Mouse (Mus musculus) limb, embryonic 14.5 days (tissue): ENCODE measurements around the gene Vps53. TPM values are rescaled to one million over a fixed set of nuclear protein-coding genes. Genes with fewer than 3 reads are reported as not detected.

Experiments
- ATAC-seq: fragments of 200-750 bp; cut with Nextera tagmentation; 2 replicates; pipeline ENCODE4 v1.8.0; 2017; ENCODE audit warnings: low read depth, moderate number of reproducible peaks, moderate TSS enrichment; ENCODE audit not compliant: low FRiP score
- DNase-seq: peaks from one replicate; pipeline ENCODE4 v3.0.0-alpha.2; 2015; ENCODE audit warnings: low spot score
- H3K27ac ChIP-seq: fragments of 300-500 bp; sonication (generic); replicated peaks from 2 replicates; pipeline ENCODE4 v1.5.1; 2014; ENCODE audit warnings: low read depth, mild to moderate bottlenecking, low read length, moderate library complexity, mixed read lengths
- H3K27me3 ChIP-seq: fragments of 300-500 bp; sonication (generic); 2 replicates; pipeline ENCODE4 v1.6.1; 2014; ENCODE audit warnings: low read length, mixed read lengths; ENCODE audit not compliant: control insufficient read depth, insufficient read depth
- H3K36me3 ChIP-seq: fragments of 300-500 bp; sonication (generic); 2 replicates; pipeline ENCODE4 v1.6.1; 2014; ENCODE audit warnings: mild to moderate bottlenecking, low read length, moderate library complexity, mixed read lengths; ENCODE audit not compliant: control insufficient read depth, insufficient read depth
- H3K4me1 ChIP-seq: fragments of 300-500 bp; sonication (generic); 2 replicates; pipeline ENCODE4 v1.6.1; 2014; ENCODE audit warnings: antibody characterized with exemption, low read length, mixed read lengths; ENCODE audit not compliant: control insufficient read depth, insufficient read depth
- H3K4me2 ChIP-seq: fragments of 300-500 bp; sonication (generic); replicated peaks from 2 replicates; pipeline ENCODE4 v1.6.1; 2014; ENCODE audit warnings: low read depth, mild to moderate bottlenecking, low read length, moderate library complexity; ENCODE audit not compliant: severe bottlenecking
- H3K4me3 ChIP-seq: fragments of 300-500 bp; sonication (generic); replicated peaks from 2 replicates; pipeline ENCODE4 v1.5.1; 2014; ENCODE audit warnings: low read length
- H3K9ac ChIP-seq: fragments of 300-500 bp; sonication (generic); 2 replicates; pipeline ENCODE4 v1.6.1; 2014; ENCODE audit warnings: mild to moderate bottlenecking, low read depth, low read length, moderate library complexity; ENCODE audit not compliant: severe bottlenecking
- H3K9me3 ChIP-seq: fragments of 300-500 bp; sonication (generic); 2 replicates; pipeline ENCODE4 v1.6.1; 2016; ENCODE audit warnings: low read length; ENCODE audit not compliant: control insufficient read depth
- POLR2A ChIP-seq: fragments of 200-500 bp; IDR thresholded peaks from 2 replicates; pipeline ENCODE4 v1.8.0; 2012; ENCODE audit warnings: inconsistent platforms, mild to moderate bottlenecking, moderate library complexity, borderline replicate concordance; ENCODE audit not compliant: insufficient read depth, insufficient read length; ENCODE audit errors: extremely low read depth
- WGBS: fragments of 180-500 bp; shearing (Covaris S2); extraction: QIAGEN DNeasy Blood & Tissue Kit; methylation state at CpG from one replicate; pipeline ENCODE4 v1.1.7; 2014; 5-methylcytosine and 5-hydroxymethylcytosine counted together
- polyA plus RNA-seq, 2 experiments: library from polyadenylated mRNA; depleted of rRNA in 1 of 2; stranded (reverse) in 1 of 2; unstranded in 1 of 2; fragments of >200 nt; fragmentation: Nextera tagmentation in 1 of 2; extraction: Ambion mirVana in 1 of 2; gene quantifications; 2 replicates each; pipeline versions ENCODE4 v1.2.1 to v1.2.3; 2012 to 2014

The Vps53 gene
- polyA plus RNA-seq, 2 experiments = 29.6 to 37.3 TPM

DNA sequence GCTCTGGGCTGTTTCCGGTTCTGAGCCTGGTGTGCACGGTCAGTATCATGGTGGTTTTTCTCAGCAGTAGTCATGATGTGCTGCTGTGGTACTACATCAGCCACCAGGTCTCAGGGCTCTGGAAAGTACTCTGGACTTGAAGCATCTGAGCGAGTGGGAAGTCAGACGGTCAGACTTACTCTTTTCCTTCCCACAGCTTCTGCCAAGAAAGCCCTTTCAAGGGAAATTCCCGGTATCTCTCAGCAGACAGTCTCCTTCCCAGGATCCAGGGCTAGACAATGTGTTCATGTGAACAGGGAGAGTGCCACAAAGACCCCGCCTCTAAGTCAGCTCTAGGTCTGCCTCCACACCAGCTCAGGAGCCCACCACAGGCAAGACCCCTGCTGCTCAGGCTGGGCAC is 134.1 kb downstream of the Vps53 start:
- ATAC-seq (no peak), DNase-seq (no peak)
- Histone ChIP-seq H3K4me1 (peaks cover 11% of the 10 kb centered on the region), H3K27ac (no peak overlapping the region), H3K36me3 (peaks cover 17% of the 10 kb centered on the region), H3K4me2 (no peak overlapping the region), H3K4me3 (no peak overlapping the region), H3K9me3 (no peaks in the 10 kb centered on the region), H3K27me3 (no peaks in the 10 kb centered on the region), H3K9ac (no peak overlapping the region)
- TF ChIP-seq POLR2A = no peak
- WGBS = 91% methylated on average over 6 of the region's 6 CpGs

- ATAC-seq = no peak
- TF ChIP-seq POLR2A = no peak
- peaks cover 11% of the 10 kb centered on the region for H3K4me1 ChIP-seq
- no peaks in the 10 kb centered on the region for H3K27me3 ChIP-seq
- no peak overlapping the region for H3K4me2 ChIP-seq
- no peak overlapping the region for H3K9ac ChIP-seq
- H3K36me3 ChIP-seq = peaks cover 17% of the 10 kb centered on the region
- H3K4me3 ChIP-seq = no peak overlapping the region
- WGBS = 82% methylated on average over 6 of the region's 6 CpGs
- DNase-seq = no peak
- H3K27ac ChIP-seq = no peak overlapping the region
- H3K9me3 ChIP-seq = no peaks in the 10 kb centered on the region
Observed at GRCm38 (mm10) chr11:76044468-76044867, 135.0 kb downstream of the Vps53 start.

DNA sequence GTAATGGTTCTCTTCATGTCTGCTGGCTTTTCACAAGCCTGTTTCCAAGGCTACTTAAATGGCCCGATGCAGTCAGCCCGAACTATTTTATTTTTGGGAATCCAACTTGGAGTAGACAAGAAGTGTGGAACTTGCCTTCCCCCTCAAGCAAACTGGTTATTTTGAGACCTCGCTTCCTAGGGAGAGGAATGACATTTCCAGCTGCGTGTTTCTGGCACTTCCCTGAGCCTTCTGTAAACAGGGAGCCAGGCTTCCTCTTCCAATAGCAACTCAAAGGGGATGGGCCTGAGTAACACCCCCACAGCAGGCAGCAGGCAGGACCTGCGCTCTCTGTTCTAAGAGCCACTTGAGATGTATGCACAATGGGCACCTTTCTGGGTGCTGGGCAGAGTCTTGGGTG is 136.6 kb downstream of the Vps53 start:
- 27% methylated on average over 5 of the region's 5 CpGs for WGBS
- no peak overlapping the region for H3K4me2 ChIP-seq
- peak; percentile 67 for DNase-seq

GRCm38 (mm10) chr11:76042041-76042638 is 137.3 kb downstream of the Vps53 start:
- no peak overlapping the region for H3K4me2 ChIP-seq
- ATAC-seq = no peak
- peaks cover 17% of the 10 kb centered on the region for H3K36me3 ChIP-seq
- H3K27me3 ChIP-seq = no peaks in the 10 kb centered on the region
- no peak overlapping the region for H3K4me3 ChIP-seq
- no peak overlapping the region for H3K9ac ChIP-seq
- H3K4me1 ChIP-seq = peaks cover 11% of the 10 kb centered on the region
- DNase-seq = peak; percentile 14
- no peak for TF ChIP-seq POLR2A
- H3K27ac ChIP-seq = peak overlapping the region; percentile 77
- H3K9me3 ChIP-seq = no peaks in the 10 kb centered on the region
- WGBS = 52% methylated on average over 10 of the region's 10 CpGs

More for the DNA sequence above, 136.6 kb downstream of the Vps53 start:
- H3K9me3 ChIP-seq = no peaks in the 10 kb centered on the region
- ATAC-seq = no peak
- TF ChIP-seq POLR2A = no peak
- H3K36me3 ChIP-seq = peaks cover 17% of the 10 kb centered on the region
- peak overlapping the region; percentile 77; the same call in 1 of the 2 replicates for H3K27ac ChIP-seq
- H3K4me3 ChIP-seq = no peak overlapping the region
- H3K4me1 ChIP-seq = peaks cover 11% of the 10 kb centered on the region
- no peaks in the 10 kb centered on the region for H3K27me3 ChIP-seq
- H3K9ac ChIP-seq = peak overlapping the region; percentile 14; the same call in 1 of the 2 replicates

- Histone ChIP-seq H3K9ac (no peak overlapping the region), H3K4me2 (no peak overlapping the region), H3K27me3 (no peaks in the 10 kb centered on the region), H3K9me3 (no peaks in the 10 kb centered on the region), H3K36me3 (peaks cover 7% of the 10 kb centered on the region), H3K4me1 (peaks cover 11% of the 10 kb centered on the region), H3K4me3 (no peak overlapping the region), H3K27ac (no peak overlapping the region)
- ATAC-seq = no peak
- 64% methylated on average over 4 of the region's 4 CpGs for WGBS
- no peak for DNase-seq
- TF ChIP-seq POLR2A = no peak
Observed at GRCm38 (mm10) chr11:76040761-76041376, 138.6 kb downstream of the Vps53 start.
